Mouse (Mus musculus): ENCODE data around the gene Vamp5. TPM values are rescaled to one million over a fixed set of nuclear protein-coding genes. Genes with fewer than 3 reads are reported as not detected.
A peak's percentile ranks its signal among the peaks of the same experiment; 100 is the strongest.

Vamp5 gene
- polyA plus RNA-seq, 1 experiment from 2014 or later: 13.7 TPM

- Histone ChIP-seq H3K9me3 (ENCODE audit: control insufficient read depth, low read length) (no peaks in the 10 kb centered on the region), H3K27me3 (ENCODE audit: control insufficient read depth, insufficient read depth, low read length) (no peaks in the 10 kb centered on the region), H3K27ac (ENCODE audit: low read depth, low read length) (peak within 1 kb of the TSS; percentile 78), H3K9ac (ENCODE audit: low read depth, low read length) (peak within 1 kb of the TSS; percentile 86), H3K4me1 (replicated peaks; ENCODE audit: control insufficient read depth, insufficient read depth, low read length) (peaks cover 6% of the 10 kb centered on the region), H3K4me3 (ENCODE audit: low read depth, low read length) (peak within 1 kb of the TSS; percentile 93), H3K4me2 (replicated peaks; ENCODE audit: low read depth, low read length) (peak within 1 kb of the TSS; percentile 87), H3K36me3 (ENCODE audit: control insufficient read depth, insufficient read depth, low read length) (no peaks in the 10 kb centered on the region)
- ATAC-seq (ENCODE audit: low FRiP score): peak; percentile 78
- 1% methylated on average over 67 of the region's 72 CpGs for WGBS
- peak; percentile 82 for DNase-seq (ENCODE audit: low spot score)
Measured at GRCm38 (mm10) chr6:72347166-72347941, 32.9 kb downstream of the Vamp5 start, which contains the start of gene 0610030E20Rik. Gene 0610030E20Rik, plus strand, starts transcription at chr6:72347317.

- ATAC-seq (ENCODE audit: low FRiP score) (no peak), DNase-seq (ENCODE audit: low spot score) (no peak)
- H3K4me2 ChIP-seq (replicated peaks; ENCODE audit: low read depth, low read length): 0 out of 2 replicates have a peak overlapping the region, but pooled peaks have one; percentile 7
- H3K4me3 ChIP-seq (ENCODE audit: low read depth, low read length): no peak overlapping the region
- 89% methylated on average over 4 of the region's 4 CpGs for WGBS
- H3K27ac ChIP-seq (ENCODE audit: low read depth, low read length): no peak overlapping the region
- peaks cover 6% of the 10 kb centered on the region for H3K4me1 ChIP-seq (replicated peaks; ENCODE audit: control insufficient read depth, insufficient read depth, low read length)
- no peak overlapping the region for H3K9ac ChIP-seq (ENCODE audit: low read depth, low read length)
- no peaks in the 10 kb centered on the region for H3K9me3 ChIP-seq (ENCODE audit: control insufficient read depth, low read length)
- H3K27me3 ChIP-seq (ENCODE audit: control insufficient read depth, insufficient read depth, low read length): no peaks in the 10 kb centered on the region
- no peaks in the 10 kb centered on the region for H3K36me3 ChIP-seq (ENCODE audit: control insufficient read depth, insufficient read depth, low read length)
Measured at GRCm38 (mm10) chr6:72346261-72346660, 34.0 kb downstream of the Vamp5 start.

GRCm38 (mm10) chr6:72345633-72346032 lies 34.6 kb downstream of the Vamp5 start:
- H3K27me3 ChIP-seq (ENCODE audit: control insufficient read depth, insufficient read depth, low read length): no peaks in the 10 kb centered on the region
- H3K4me3 ChIP-seq (ENCODE audit: low read depth, low read length): no peak overlapping the region
- no peaks in the 10 kb centered on the region for H3K36me3 ChIP-seq (ENCODE audit: control insufficient read depth, insufficient read depth, low read length)
- no peaks in the 10 kb centered on the region for H3K9me3 ChIP-seq (ENCODE audit: control insufficient read depth, low read length)
- H3K4me2 ChIP-seq (replicated peaks; ENCODE audit: low read depth, low read length): peak overlapping the region; percentile 44; the same call in 1 of the 2 replicates
- WGBS: 50% methylated on average over 6 of the region's 6 CpGs
- H3K27ac ChIP-seq (ENCODE audit: low read depth, low read length): no peak overlapping the region
- peaks cover 6% of the 10 kb centered on the region for H3K4me1 ChIP-seq (replicated peaks; ENCODE audit: control insufficient read depth, insufficient read depth, low read length)
- DNase-seq (ENCODE audit: low spot score) (no peak), ATAC-seq (ENCODE audit: low FRiP score) (no peak)
- H3K9ac ChIP-seq (ENCODE audit: low read depth, low read length): no peak overlapping the region

GRCm38 (mm10) chr6:72345074-72345567 lies 35.1 kb downstream of the Vamp5 start, which contains the start of gene Usp39:
Gene Usp39, minus strand, starts transcription at chr6:72345184.
- DNase-seq (ENCODE audit: low spot score) (peak; percentile 94), ATAC-seq (ENCODE audit: low FRiP score) (peak; percentile 76)
- Histone ChIP-seq H3K36me3 (ENCODE audit: control insufficient read depth, insufficient read depth, low read length) (no peaks in the 10 kb centered on the region), H3K27me3 (ENCODE audit: control insufficient read depth, insufficient read depth, low read length) (no peaks in the 10 kb centered on the region), H3K4me1 (replicated peaks; ENCODE audit: control insufficient read depth, insufficient read depth, low read length) (peaks cover 6% of the 10 kb centered on the region), H3K9me3 (ENCODE audit: control insufficient read depth, low read length) (no peaks in the 10 kb centered on the region), H3K27ac (ENCODE audit: low read depth, low read length) (no peak within 1 kb of the TSS), H3K9ac (ENCODE audit: low read depth, low read length) (peak within 1 kb of the TSS; percentile 89), H3K4me2 (replicated peaks; ENCODE audit: low read depth, low read length) (peak within 1 kb of the TSS; percentile 71), H3K4me3 (ENCODE audit: low read depth, low read length) (peak within 1 kb of the TSS; percentile 79)
- under 1% methylated on average over 30 of the region's 30 CpGs for WGBS

GRCm38 (mm10) chr6:72344396-72345073 lies 35.7 kb downstream of the Vamp5 start:
- ATAC-seq (ENCODE audit: low FRiP score): peak; percentile 63
- Histone ChIP-seq H3K9ac (ENCODE audit: low read depth, low read length) (peak overlapping the region; percentile 89), H3K4me3 (ENCODE audit: low read depth, low read length) (peak overlapping the region; percentile 79), H3K27me3 (ENCODE audit: control insufficient read depth, insufficient read depth, low read length) (no peaks in the 10 kb centered on the region), H3K27ac (ENCODE audit: low read depth, low read length) (no peak overlapping the region), H3K36me3 (ENCODE audit: control insufficient read depth, insufficient read depth, low read length) (no peaks in the 10 kb centered on the region), H3K4me1 (replicated peaks; ENCODE audit: control insufficient read depth, insufficient read depth, low read length) (peaks cover 6% of the 10 kb centered on the region), H3K4me2 (replicated peaks; ENCODE audit: low read depth, low read length) (peak overlapping the region; percentile 71), H3K9me3 (ENCODE audit: control insufficient read depth, low read length) (no peaks in the 10 kb centered on the region)
- DNase-seq (ENCODE audit: low spot score): no peak
- under 1% methylated on average over 38 of the region's 42 CpGs for WGBS

GRCm38 (mm10) chr6:72340481-72340880 lies 39.8 kb downstream of the Vamp5 start:
- ATAC-seq (ENCODE audit: low FRiP score) (no peak), DNase-seq (ENCODE audit: low spot score) (no peak)
- H3K9me3 ChIP-seq (ENCODE audit: control insufficient read depth, low read length): no peaks in the 10 kb centered on the region
- H3K36me3 ChIP-seq (ENCODE audit: control insufficient read depth, insufficient read depth, low read length): peaks cover 16% of the 10 kb centered on the region
- WGBS: 59% methylated on average over 2 of the region's 2 CpGs
- no peaks in the 10 kb centered on the region; the same call in 1 of the 2 replicates for H3K27me3 ChIP-seq (ENCODE audit: control insufficient read depth, insufficient read depth, low read length)
- no peak overlapping the region for H3K9ac ChIP-seq (ENCODE audit: low read depth, low read length)
- H3K27ac ChIP-seq (ENCODE audit: low read depth, low read length): no peak overlapping the region
- H3K4me3 ChIP-seq (ENCODE audit: low read depth, low read length): no peak overlapping the region
- H3K4me2 ChIP-seq (replicated peaks; ENCODE audit: low read depth, low read length): no peak overlapping the region
- H3K4me1 ChIP-seq (replicated peaks; ENCODE audit: control insufficient read depth, insufficient read depth, low read length): no peaks in the 10 kb centered on the region

GRCm38 (mm10) chr6:72333111-72333510 lies 47.2 kb downstream of the Vamp5 start:
- DNase-seq (ENCODE audit: low spot score): no peak
- H3K4me3 ChIP-seq (ENCODE audit: low read depth, low read length): no peak overlapping the region
- peaks cover 18% of the 10 kb centered on the region for H3K36me3 ChIP-seq (ENCODE audit: control insufficient read depth, insufficient read depth, low read length)
- H3K27ac ChIP-seq (ENCODE audit: low read depth, low read length): no peak overlapping the region
- H3K27me3 ChIP-seq (ENCODE audit: control insufficient read depth, insufficient read depth, low read length): no peaks in the 10 kb centered on the region; the same call in 1 of the 2 replicates
- no peak overlapping the region for H3K9ac ChIP-seq (ENCODE audit: low read depth, low read length)
- H3K4me1 ChIP-seq (replicated peaks; ENCODE audit: control insufficient read depth, insufficient read depth, low read length): no peaks in the 10 kb centered on the region
- no peak overlapping the region for H3K4me2 ChIP-seq (replicated peaks; ENCODE audit: low read depth, low read length)
- no peaks in the 10 kb centered on the region for H3K9me3 ChIP-seq (ENCODE audit: control insufficient read depth, low read length)
- ATAC-seq (ENCODE audit: low FRiP score): no peak
- 85% methylated on average over 5 of the region's 5 CpGs for WGBS

- no peaks in the 10 kb centered on the region for H3K9me3 ChIP-seq (ENCODE audit: control insufficient read depth, low read length)
- H3K27ac ChIP-seq (ENCODE audit: low read depth, low read length): no peak overlapping the region
- peaks cover 6% of the 10 kb centered on the region; the same call in 1 of the 2 replicates for H3K36me3 ChIP-seq (ENCODE audit: control insufficient read depth, insufficient read depth, low read length)
- WGBS: 90% methylated on average over 4 of the region's 4 CpGs
- ATAC-seq (ENCODE audit: low FRiP score) (no peak), DNase-seq (ENCODE audit: low spot score) (no peak)
- H3K4me3 ChIP-seq (ENCODE audit: low read depth, low read length): no peak overlapping the region
- H3K27me3 ChIP-seq (ENCODE audit: control insufficient read depth, insufficient read depth, low read length): no peaks in the 10 kb centered on the region
- no peaks in the 10 kb centered on the region for H3K4me1 ChIP-seq (replicated peaks; ENCODE audit: control insufficient read depth, insufficient read depth, low read length)
- no peak overlapping the region for H3K4me2 ChIP-seq (replicated peaks; ENCODE audit: low read depth, low read length)
- H3K9ac ChIP-seq (ENCODE audit: low read depth, low read length): no peak overlapping the region
Measured at GRCm38 (mm10) chr6:72330133-72330532, 50.1 kb downstream of the Vamp5 start.

Measured in hindbrain, embryonic 11.5 days (tissue).